Mouse (Mus musculus) adrenal gland, postnatal 10 days (tissue): ENCODE data around the gene Xntrpc. TPM values are rescaled to one million over a fixed set of nuclear protein-coding genes. Genes with fewer than 3 reads are reported as not detected.

Experiments
- total RNA-seq, 2 experiments: library from RNA; stranded (reverse); gene quantifications; 2 replicates each; pipeline ENCODE4 v1.2.3; 2021

Xntrpc gene
- total RNA-seq, 2 experiments from 2014 or later = 0.93 to 1.3 TPM

Other genes with a start within 250 kb of the Xntrpc start
- 10 to 100 TPM; 20.9 to 32.4 TPM for gene Phox2a, start 247.4 kb upstream of the Xntrpc start, total RNA-seq
- 10 to 100 TPM; 72.5 to 98.1 TPM for gene Inppl1, start 227.5 kb upstream of the Xntrpc start, total RNA-seq
- 1 to 10 TPM; 4.5 to 6.2 TPM for gene Folr2, start 208.5 kb upstream of the Xntrpc start, total RNA-seq
- gene Anapc15, start 202.0 kb upstream of the Xntrpc start, total RNA-seq = 10 to 100 TPM; 27.4 to 28.5 TPM
- 1 to 10 TPM; 1.7 to 2.3 TPM for gene Folr1, start 194.9 kb upstream of the Xntrpc start, total RNA-seq
- gene Lamtor1, start 159.8 kb upstream of the Xntrpc start, total RNA-seq = 100 to 1,000 TPM; 116 to 126 TPM
- gene Tomt, start 159.4 kb upstream of the Xntrpc start, total RNA-seq = under 1 TPM in 1 of 2 experiments, not detected in 1; 0.12 TPM
- gene Lrrc51, start 131.8 kb upstream of the Xntrpc start, total RNA-seq = 1 to 10 TPM; 8.4 TPM
- 100 to 1,000 TPM; 117 to 151 TPM for gene Numa1, start 131.6 kb upstream of the Xntrpc start, total RNA-seq
- gene Il18bp, start 47.0 kb upstream of the Xntrpc start, total RNA-seq = 1 to 10 TPM; 5.4 to 6.3 TPM
- 10 to 100 TPM; 25.6 to 28.3 TPM for gene Rnf121, start 244 bp upstream of the Xntrpc start, total RNA-seq
- gene Xndc1, start 202 bp upstream of the Xntrpc start, total RNA-seq = 10 to 100 TPM; 12.6 to 19.0 TPM
- gene Trpc2, start 17.4 kb downstream of the Xntrpc start, total RNA-seq = under 1 TPM in 1 of 2 experiments, not detected in 1; 0.88 TPM
- 10 to 100 TPM in 1 of 2 experiments, 1 to 10 TPM in 1; 5.9 to 30.8 TPM for gene Art1, start 36.0 kb downstream of the Xntrpc start, total RNA-seq
- gene Art5, start 43.8 kb downstream of the Xntrpc start, total RNA-seq = 1 to 10 TPM in 1 of 2 experiments, under 1 TPM in 1; 0.51 to 1.4 TPM
- gene Chrna10, start 51.1 kb downstream of the Xntrpc start, total RNA-seq = not detected
- gene Nup98, start 144.5 kb downstream of the Xntrpc start, total RNA-seq = 10 to 100 TPM; 49.4 to 49.7 TPM
- 100 to 1,000 TPM in 1 of 2 experiments, 10 to 100 TPM in 1; 86.1 to 109 TPM for gene Pgap2, start 144.5 kb downstream of the Xntrpc start, total RNA-seq
- gene Rhog, start 190.3 kb downstream of the Xntrpc start, total RNA-seq = 10 to 100 TPM; 47.9 to 57.5 TPM
- gene Stim1, start 202.1 kb downstream of the Xntrpc start, total RNA-seq = 10 to 100 TPM; 76.4 to 77.1 TPM